Mouse (Mus musculus): ENCODE measurements around the gene Ctdsp2.

Ctdsp2 gene

GRCm38 (mm10) chr10:126990313-126991056 lies 12.0 kb downstream of the Ctdsp2 start:
- peak; percentile 66 to 73 for DNase-seq (ENCODE audit: low spot score in 2 of 2)

- DNase-seq (ENCODE audit: low spot score in 2 of 2), result no peak
These were observed 13.2 kb downstream of the Ctdsp2 start for GRCm38 (mm10) chr10:126991676-126992075.

- no peak for DNase-seq (ENCODE audit: low spot score in 2 of 2)
These were observed 15.1 kb downstream of the Ctdsp2 start for GRCm38 (mm10) chr10:126993621-126994020.

DNA sequence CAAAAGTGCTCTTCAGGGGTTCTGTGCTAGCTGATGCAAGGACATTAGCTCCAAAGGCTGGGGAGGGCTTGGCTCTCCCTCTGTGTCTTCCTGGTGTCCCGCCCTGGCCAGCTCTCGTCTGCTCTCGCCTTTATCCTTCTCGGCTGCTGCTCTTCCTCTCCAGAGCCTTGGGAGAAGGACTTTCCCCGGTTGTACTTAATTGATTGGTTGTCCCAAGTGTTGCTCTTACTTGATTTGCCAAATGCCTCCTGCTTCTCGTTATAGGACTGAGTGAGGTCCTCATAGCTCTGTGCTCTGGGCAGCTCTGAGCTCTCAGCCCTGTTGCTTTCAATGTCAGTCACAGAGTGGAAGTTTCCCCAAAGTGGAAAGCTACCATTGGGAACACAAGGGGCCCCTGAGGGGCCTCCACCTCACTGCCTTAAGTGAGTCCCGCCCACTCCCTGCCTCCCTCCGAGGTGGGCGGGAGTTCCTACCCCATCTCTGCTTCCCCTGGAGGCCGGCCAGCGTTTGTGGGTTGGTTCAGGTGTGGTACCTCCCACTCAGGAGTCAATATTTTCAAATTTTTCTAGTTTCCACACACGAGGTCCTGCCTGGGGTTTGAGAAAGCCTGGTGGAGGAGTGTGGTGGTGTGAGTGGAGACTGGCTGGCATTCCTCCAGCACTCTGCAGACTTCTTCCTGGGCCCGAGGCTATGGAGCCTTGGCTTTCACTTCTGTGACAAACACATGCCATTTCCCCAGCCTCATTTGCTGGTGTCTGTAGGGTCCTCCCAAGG lies 19.0 kb downstream of the Ctdsp2 start:
- DNase-seq (ENCODE audit: low spot score in 2 of 2), result no peak

GRCm38 (mm10) chr10:127000529-127000928 lies 22.0 kb downstream of the Ctdsp2 start, which contains the start of gene Avil:
Gene Avil (plus strand): TSS chr10:127000709.
- DNase-seq (ENCODE audit: low spot score in 2 of 2), result no peak

DNA sequence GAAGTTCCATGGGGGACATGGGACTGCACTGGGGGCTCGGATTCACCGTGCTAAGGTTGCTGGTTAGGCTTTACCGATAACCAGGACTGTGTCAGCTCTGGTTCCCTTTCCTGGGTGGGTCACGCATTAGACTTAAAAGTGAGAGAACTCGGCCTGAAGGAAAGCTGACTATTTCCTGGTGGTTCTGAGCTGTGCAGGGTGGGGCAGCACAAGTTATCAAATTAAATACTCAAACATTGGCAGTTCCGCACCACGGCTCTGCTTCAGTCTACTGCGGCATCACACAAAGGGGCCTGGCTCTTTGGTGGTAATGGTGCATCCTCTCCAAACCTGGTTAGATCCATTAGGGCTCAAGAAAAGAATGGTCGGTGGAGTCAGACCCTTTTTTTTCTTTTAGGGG lies 22.8 kb downstream of the Ctdsp2 start:
- no peak for DNase-seq (ENCODE audit: low spot score in 2 of 2)

GRCm38 (mm10) chr10:127002056-127002455 lies 23.5 kb downstream of the Ctdsp2 start:
- DNase-seq (ENCODE audit: low spot score in 2 of 2), result no peak

DNA sequence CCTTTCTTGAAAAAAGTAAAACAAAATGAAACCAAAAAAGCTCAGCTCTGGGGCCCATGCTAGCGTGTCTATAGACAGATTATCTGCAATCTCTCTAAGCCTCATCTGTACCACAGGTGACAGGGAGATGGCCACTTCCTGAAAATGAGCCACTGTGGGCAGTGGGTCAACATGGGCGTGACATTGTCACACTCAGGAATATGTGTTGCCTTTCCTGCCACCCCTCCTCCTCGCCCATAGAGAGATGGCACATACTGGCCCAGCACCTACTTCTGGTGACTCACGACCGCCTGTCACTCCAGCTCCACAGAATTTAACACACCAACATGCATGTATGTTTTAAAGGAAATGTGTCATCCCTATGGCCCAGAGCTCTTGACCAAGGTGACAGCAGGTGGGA lies 24.2 kb downstream of the Ctdsp2 start:
- no peak for DNase-seq (ENCODE audit: low spot score in 2 of 2)

DNA sequence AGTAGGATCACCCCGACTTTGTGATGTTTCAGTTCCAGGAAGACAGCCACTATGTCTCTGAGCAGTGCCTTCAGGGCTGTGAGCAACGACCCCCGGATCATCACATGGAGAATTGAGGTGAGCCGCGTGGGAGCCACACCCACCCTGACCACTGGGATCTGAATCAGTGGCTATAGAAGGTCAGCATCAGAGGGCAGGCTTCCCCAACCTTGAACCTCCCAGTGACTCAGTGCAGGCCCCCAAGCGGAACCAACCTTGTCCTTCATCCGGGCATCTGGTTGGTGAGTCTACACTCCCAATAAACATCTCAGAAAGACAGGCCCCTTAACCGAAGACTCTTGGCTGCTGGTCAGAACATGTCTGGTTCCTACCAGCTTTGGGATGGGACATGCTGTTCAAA lies 24.8 kb downstream of the Ctdsp2 start:
- no peak for DNase-seq (ENCODE audit: low spot score in 2 of 2)

DNA sequence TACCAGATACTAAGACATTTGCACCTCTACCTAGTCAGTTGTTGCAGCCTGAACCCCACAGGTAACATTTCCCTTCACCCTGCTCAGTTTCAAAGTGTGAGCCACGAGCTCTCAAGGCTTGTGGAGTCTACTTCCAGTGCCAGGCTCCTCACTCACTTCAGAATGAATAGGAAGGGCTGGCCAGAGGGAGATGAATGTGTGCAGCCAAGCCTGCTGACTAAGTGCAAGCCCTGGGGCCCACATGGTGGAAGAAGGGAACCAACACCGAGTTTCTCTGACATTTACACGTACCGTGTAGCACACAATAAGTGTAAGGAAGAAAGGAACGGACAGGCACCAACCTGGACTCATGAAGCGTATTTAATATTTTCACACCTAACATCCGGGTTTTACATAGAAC lies 25.3 kb downstream of the Ctdsp2 start:
- DNase-seq (ENCODE audit: low spot score in 2 of 2), result no peak

- DNase-seq (ENCODE audit: low spot score in 2 of 2), result no peak
These were observed 38.0 kb downstream of the Ctdsp2 start for GRCm38 (mm10) chr10:127016488-127016887.

- no peak for DNase-seq (ENCODE audit: low spot score in 2 of 2)
These were observed 38.6 kb downstream of the Ctdsp2 start for GRCm38 (mm10) chr10:127017071-127017470.

DNA sequence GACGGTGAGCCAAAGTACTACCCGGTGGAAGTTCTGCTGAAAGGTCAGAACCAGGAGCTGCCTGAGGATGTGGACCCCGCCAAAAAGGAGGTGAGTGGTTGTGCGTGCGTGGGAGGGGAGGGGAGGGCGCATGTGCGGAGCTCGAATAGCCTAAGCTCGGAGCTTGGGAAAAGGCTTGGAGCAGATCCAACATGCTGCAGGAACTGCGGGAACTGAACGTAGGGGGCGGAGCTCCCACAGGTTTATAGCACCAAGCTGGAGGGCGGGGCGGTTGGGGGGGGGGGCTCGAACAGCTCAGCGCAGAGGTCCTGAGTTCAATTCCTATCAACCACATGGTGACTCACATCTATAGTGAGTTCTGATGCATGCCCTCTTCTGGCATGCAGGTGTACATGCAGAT lies 39.9 kb downstream of the Ctdsp2 start:
- DNase-seq (ENCODE audit: low spot score in 2 of 2), result no peak

- peak; percentile 74 to 82 for DNase-seq (ENCODE audit: low spot score in 2 of 2)
These were observed 52.1 kb downstream of the Ctdsp2 start, which contains the start of gene Tsfm for GRCm38 (mm10) chr10:127030336-127031296. Gene Tsfm (minus strand): TSS chr10:127030840.

DNA sequence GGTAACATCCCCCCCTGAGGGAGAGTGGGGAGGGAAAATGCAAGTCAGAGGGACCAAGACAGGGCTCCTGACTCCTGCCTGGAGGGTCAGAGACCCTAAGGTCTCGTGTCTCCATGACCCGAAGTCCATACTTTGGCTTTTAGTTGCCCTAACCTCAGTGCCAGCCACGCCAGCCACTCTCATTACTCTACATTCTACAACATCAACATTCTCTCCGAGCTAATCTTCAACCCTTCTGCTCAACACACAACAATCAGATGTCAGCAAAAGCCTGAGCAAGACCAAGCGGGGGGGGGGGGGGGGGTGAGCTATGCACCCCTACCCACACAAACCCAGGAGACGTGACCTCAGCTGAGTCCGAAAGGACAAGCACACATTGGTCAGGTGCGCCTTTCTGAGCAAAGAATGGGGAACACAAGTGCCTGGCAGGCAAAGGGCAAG lies 54.8 kb downstream of the Ctdsp2 start:
- DNase-seq (ENCODE audit: low spot score in 2 of 2), result no peak

GRCm38 (mm10) chr10:127036273-127036672 lies 57.8 kb downstream of the Ctdsp2 start:
- no peak for DNase-seq (ENCODE audit: low spot score in 2 of 2)

GRCm38 (mm10) chr10:127037641-127038040 lies 59.1 kb downstream of the Ctdsp2 start:
- DNase-seq (ENCODE audit: low spot score in 2 of 2), result no peak

DNA sequence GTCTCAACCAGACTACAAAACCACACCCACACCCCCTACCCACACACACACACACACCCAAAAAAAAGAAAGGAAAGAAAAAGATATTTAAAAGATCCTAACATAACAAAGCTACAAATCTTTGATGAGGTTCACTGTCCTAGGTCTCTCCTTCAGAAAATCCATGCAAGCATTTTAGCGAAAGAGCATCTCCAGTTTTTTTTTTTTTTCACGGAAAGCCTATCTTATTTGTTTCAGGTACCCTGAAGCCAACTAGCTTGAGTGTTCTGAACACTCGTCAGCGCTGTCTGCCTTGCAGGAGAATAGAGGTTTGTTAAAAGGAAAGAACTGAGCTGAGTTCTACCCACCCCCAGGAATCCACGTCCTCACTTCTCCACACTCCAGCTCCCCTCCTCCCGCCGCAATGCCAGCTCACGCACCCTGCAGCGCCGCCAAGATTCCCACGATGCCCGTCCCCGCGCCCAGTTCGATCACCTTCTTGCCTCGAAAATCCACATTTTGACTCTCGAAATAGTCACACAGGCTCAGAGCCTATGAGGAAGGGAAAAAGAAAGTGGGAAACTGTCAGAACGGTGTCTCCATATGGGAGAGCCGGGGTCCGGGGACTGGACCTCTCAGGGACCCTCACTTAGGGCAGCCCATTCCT lies 62.2 kb downstream of the Ctdsp2 start:
- DNase-seq (ENCODE audit: low spot score in 2 of 2), result peak; percentile 36 to 45

DNA sequence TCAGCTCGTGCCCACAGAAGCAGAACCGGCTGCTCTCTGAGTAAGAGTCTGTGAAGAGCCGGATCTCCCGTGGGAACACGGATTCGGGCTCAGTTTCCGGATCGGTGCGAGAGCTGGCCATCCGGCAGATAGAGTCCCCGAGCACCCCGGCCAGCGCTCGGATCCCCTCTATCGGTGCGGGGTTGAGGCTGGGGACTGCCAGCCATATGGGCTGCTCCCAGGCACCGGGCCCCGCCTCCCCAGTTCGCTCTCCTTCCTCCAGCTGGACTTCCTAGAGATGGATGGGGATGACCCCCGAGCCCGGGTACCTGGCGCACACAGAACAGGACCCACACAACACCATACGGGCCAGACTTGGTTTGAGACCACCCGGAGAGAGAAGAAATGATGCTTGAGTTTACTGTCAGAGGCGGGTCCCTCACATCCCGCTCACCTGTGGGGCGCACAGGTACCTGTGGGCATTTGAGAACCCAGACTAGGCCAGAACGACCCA lies 62.8 kb downstream of the Ctdsp2 start, which contains the start of the genes Mettl1 and Eef1akmt3:
TSS of gene Mettl1 (plus strand) at position 141 of the 493 bp plus-strand sequence.
TSS of gene Eef1akmt3 (minus strand) at position 240 of the 493 bp plus-strand sequence.
- no peak for DNase-seq (ENCODE audit: low spot score in 2 of 2)

- peak; percentile 84 to 87 for DNase-seq (ENCODE audit: low spot score in 2 of 2)
These were observed 63.3 kb downstream of the Ctdsp2 start for GRCm38 (mm10) chr10:127041774-127042338.
